Mouse (Mus musculus): ENCODE measurements around the gene Tmem17.

- peak; percentile 33 for TF ChIP-seq POLR2A (IDR thresholded peaks at IDR 0.05; ENCODE audit: low read depth, low read length)
- TF ChIP-seq CTCF (conservative IDR thresholded peaks at IDR 0.05; ENCODE audit: insufficient read depth, insufficient read length, low read depth, low read length), result peak; percentile 16; the same call in 1 of the 2 replicates
Measured at GRCm38 (mm10) chr11:22512038-22513001, at the start of gene Tmem17.
